Mouse (Mus musculus): ENCODE results near the gene Lefty2. TPM values are rescaled to one million over a fixed set of nuclear protein-coding genes. Genes with fewer than 3 reads are reported as not detected.

The Lefty2 gene
- total and polyA plus RNA-seq, 2 experiments from 2014 or later: 7.1 to 15.3 TPM

DNA sequence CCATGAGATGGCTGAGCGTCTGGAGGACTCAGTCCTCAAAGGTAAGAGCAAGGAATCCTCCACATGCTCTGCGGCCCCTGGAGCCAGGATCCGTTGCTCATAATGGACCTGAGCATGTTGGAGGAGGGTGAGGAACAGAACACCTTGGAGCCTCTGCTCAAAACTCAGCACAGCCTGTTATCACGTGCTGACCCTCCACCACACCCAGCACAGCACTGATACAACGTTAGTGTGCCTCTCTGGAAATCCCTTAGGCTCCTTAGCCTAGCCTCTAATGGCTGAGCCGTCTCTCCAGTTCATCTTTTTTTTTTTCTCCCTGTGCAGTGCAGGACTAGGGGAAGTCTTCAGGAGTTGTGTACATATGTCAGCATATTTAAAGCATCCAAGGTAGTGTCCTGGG, 32.9 kb upstream of the Lefty2 start:
- WGBS: 89% methylated on average over 6 of the region's 6 CpGs
- Histone ChIP-seq H3K9me3 (ENCODE audit: low read length) (no peaks in the 10 kb centered on the region), H3K27me3 (ENCODE audit: insufficient read depth, low read length) (no peaks in the 10 kb centered on the region), H3K36me3 (ENCODE audit: insufficient read depth, low read length) (peaks cover 53% of the 10 kb centered on the region), H3K4me3 (ENCODE audit: low read length) (no peak overlapping the region), H3K9ac (replicated peaks; ENCODE audit: low read length) (no peak overlapping the region), H3K4me1 (ENCODE audit: insufficient read depth, low read length) (no peaks in the 10 kb centered on the region), H3K27ac (no peak overlapping the region), H3K4me2 (ENCODE audit: low read depth, low read length) (no peak overlapping the region)
- ATAC-seq (no peak), DNase-seq (ENCODE audit: low spot score) (no peak)
- TF ChIP-seq CTCF (IDR thresholded peaks at IDR 0.05; ENCODE audit: low read depth): no peak

DNA sequence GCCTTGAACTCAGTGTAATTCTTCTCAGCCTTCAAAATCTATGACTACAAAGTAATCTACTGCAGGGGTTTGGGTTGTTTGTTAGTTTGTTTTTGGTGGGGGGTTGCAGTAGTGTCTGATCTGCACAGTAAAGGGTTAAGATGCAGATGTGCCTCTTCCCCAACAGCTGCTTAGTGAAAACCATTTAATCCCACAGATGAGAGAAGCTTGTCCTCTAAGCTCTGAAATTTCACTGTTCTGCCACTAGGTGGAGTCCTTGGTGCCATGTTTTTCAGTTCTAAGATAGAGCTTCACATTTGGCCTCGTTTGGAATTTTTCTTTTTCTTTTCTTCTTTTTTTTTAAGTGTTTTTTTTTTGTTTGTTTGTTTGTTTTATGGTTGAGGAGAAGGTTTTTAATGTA, 29.3 kb upstream of the Lefty2 start:
- H3K27me3 ChIP-seq (ENCODE audit: insufficient read depth, low read length): no peaks in the 10 kb centered on the region
- H3K9ac ChIP-seq (replicated peaks; ENCODE audit: low read length): no peak overlapping the region
- H3K27ac ChIP-seq: no peak overlapping the region
- ATAC-seq (peak; percentile 55; the same call in 1 of the 2 replicates), DNase-seq (ENCODE audit: low spot score) (peak; percentile 73)
- H3K4me2 ChIP-seq (ENCODE audit: low read depth, low read length): no peak overlapping the region
- peaks cover 57% of the 10 kb centered on the region for H3K36me3 ChIP-seq (ENCODE audit: insufficient read depth, low read length)
- no peaks in the 10 kb centered on the region for H3K9me3 ChIP-seq (ENCODE audit: low read length)
- no peaks in the 10 kb centered on the region for H3K4me1 ChIP-seq (ENCODE audit: insufficient read depth, low read length)
- peak; percentile 81 for TF ChIP-seq CTCF (IDR thresholded peaks at IDR 0.05; ENCODE audit: low read depth)
- no peak overlapping the region for H3K4me3 ChIP-seq (ENCODE audit: low read length)
- 6% methylated on average over 1 of the region's 1 CpGs for WGBS

DNA sequence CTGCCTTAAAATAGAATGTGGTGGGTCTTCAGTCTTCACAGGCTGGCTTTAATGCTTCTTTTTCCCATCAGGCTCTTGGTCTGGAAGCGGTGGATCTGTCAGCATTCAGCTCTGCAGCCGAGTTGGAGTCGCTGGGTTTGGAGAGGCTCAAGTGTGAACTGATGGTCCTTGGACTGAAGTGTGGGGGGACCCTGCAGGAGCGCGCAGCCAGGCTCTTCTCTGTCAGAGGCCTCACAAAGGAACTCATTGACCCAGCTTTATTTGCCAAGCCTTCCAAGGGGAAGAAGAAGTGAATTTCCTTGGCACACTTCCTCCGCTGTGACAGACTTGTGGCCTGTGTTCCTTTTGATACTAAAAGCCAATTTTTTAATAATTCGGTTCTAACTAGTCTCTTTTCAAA, 26.9 kb upstream of the Lefty2 start:
- Histone ChIP-seq H3K9ac (replicated peaks; ENCODE audit: low read length) (no peak overlapping the region), H3K4me2 (ENCODE audit: low read depth, low read length) (no peak overlapping the region), H3K36me3 (ENCODE audit: insufficient read depth, low read length) (peaks cover 41% of the 10 kb centered on the region), H3K27me3 (ENCODE audit: insufficient read depth, low read length) (no peaks in the 10 kb centered on the region), H3K9me3 (ENCODE audit: low read length) (no peaks in the 10 kb centered on the region), H3K27ac (peak overlapping the region; percentile 1; the same call in 1 of the 2 replicates), H3K4me3 (ENCODE audit: low read length) (no peak overlapping the region), H3K4me1 (ENCODE audit: insufficient read depth, low read length) (no peaks in the 10 kb centered on the region)
- whole genome bisulfite sequencing: 73% methylated on average over 7 of the region's 7 CpGs
- no peak for TF ChIP-seq CTCF (IDR thresholded peaks at IDR 0.05; ENCODE audit: low read depth)
- DNase-seq (ENCODE audit: low spot score) (peak; percentile 51), ATAC-seq (no peak)

DNA sequence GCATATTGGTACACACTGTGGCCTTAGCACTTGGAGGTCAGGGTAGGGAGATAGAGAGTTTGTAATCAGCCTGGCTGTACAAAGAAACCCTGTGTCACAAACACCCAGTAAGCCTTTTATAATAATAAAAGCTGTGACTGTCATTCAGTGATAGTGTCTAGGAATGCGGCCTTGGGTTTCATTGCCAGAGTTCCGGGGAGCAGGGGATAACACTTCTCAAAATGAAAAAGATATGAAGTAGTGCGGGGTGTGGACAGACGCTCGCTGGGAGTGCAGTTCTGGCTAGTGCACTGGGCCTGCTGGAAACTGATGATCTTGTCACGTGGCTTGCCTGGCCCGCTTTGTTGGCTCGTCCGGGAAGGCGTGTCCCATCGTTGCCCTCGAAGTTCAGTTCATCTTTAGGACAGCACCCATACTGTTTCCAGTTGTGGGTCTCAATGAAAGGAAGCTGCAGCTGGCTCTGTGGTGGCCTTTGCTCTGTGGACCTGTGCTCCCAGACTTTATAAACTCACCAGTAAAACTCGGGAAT, 22.7 kb upstream of the Lefty2 start:
- Histone ChIP-seq H3K4me2 (ENCODE audit: low read depth, low read length) (no peak overlapping the region), H3K9ac (replicated peaks; ENCODE audit: low read length) (no peak overlapping the region), H3K9me3 (ENCODE audit: low read length) (no peaks in the 10 kb centered on the region), H3K27ac (no peak overlapping the region), H3K27me3 (ENCODE audit: insufficient read depth, low read length) (no peaks in the 10 kb centered on the region), H3K36me3 (ENCODE audit: insufficient read depth, low read length) (peaks cover 15% of the 10 kb centered on the region; the same call in 1 of the 2 replicates), H3K4me1 (ENCODE audit: insufficient read depth, low read length) (no peaks in the 10 kb centered on the region), H3K4me3 (ENCODE audit: low read length) (no peak overlapping the region)
- TF ChIP-seq CTCF (IDR thresholded peaks at IDR 0.05; ENCODE audit: low read depth): no peak
- ATAC-seq (no peak), DNase-seq (ENCODE audit: low spot score) (no peak)
- 72% methylated on average over 13 of the region's 13 CpGs for WGBS

DNA sequence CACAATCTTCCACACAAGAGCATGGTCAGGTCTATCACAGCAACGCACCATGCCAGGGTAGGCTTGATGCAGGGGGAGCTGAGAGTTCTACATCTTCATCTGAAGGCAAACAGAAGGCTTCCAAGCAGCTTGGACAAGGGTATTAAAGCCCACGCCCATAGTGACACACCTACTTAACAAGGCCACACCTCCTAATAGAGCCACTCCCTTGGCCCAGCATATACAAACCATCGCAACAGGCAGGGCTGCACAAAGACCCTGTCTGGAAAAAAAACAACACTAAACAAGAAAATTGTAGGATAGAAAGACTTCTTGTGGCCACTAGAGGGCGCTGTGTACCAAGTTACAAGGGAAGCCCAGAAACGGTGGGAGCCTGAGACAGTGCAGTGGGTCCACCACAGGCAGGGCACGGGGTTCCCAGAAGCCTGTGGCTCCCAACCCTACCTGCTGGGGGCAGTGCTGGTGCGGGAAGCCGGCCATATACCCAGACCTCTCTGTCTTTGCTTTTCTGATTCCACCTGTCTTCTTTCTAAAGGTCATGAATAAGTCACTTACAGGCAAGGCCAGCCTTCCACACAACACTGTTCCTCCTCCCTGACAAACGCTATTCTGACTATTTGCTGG, 18.9 kb upstream of the Lefty2 start:
- no peak; the same call in 1 of the 2 replicates for ATAC-seq
- Histone ChIP-seq H3K27me3 (ENCODE audit: insufficient read depth, low read length) (no peaks in the 10 kb centered on the region), H3K9me3 (ENCODE audit: low read length) (no peaks in the 10 kb centered on the region), H3K4me1 (ENCODE audit: insufficient read depth, low read length) (no peaks in the 10 kb centered on the region), H3K27ac (no peak overlapping the region), H3K4me2 (ENCODE audit: low read depth, low read length) (no peak overlapping the region), H3K36me3 (ENCODE audit: insufficient read depth, low read length) (no peaks in the 10 kb centered on the region), H3K4me3 (ENCODE audit: low read length) (no peak overlapping the region), H3K9ac (replicated peaks; ENCODE audit: low read length) (no peak overlapping the region)
- DNase-seq (ENCODE audit: low spot score): peak; percentile 67
- peak; percentile 68 for TF ChIP-seq CTCF (IDR thresholded peaks at IDR 0.05; ENCODE audit: low read depth)
- 21% methylated on average over 9 of the region's 9 CpGs for WGBS

DNA sequence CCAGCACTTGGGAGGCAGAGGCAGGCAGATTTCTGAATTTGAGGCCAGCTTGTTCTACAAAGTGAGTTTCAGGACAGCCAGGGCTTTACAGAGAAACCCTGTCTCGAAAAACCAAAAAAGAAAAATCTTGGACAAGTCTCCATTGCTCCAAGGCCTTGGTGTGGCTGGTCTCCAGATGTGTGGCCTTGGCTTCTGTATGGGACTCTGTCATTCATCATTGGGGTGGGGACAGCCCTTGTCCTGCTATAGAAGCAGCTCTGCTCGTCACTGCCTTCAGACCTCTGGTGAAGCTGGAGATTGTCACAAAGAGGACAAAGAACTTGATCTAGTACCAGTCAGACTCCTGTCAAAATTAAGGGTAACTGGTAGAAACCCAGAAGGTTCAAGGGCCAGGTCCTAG, 18.3 kb upstream of the Lefty2 start:
- WGBS: 73% methylated on average over 2 of the region's 2 CpGs
- Histone ChIP-seq H3K4me3 (ENCODE audit: low read length) (no peak overlapping the region), H3K9me3 (ENCODE audit: low read length) (no peaks in the 10 kb centered on the region), H3K9ac (replicated peaks; ENCODE audit: low read length) (no peak overlapping the region), H3K27ac (no peak overlapping the region), H3K36me3 (ENCODE audit: insufficient read depth, low read length) (no peaks in the 10 kb centered on the region), H3K4me1 (ENCODE audit: insufficient read depth, low read length) (no peaks in the 10 kb centered on the region), H3K4me2 (ENCODE audit: low read depth, low read length) (no peak overlapping the region), H3K27me3 (ENCODE audit: insufficient read depth, low read length) (no peaks in the 10 kb centered on the region)
- DNase-seq (ENCODE audit: low spot score): no peak
- no peak for TF ChIP-seq CTCF (IDR thresholded peaks at IDR 0.05; ENCODE audit: low read depth)
- ATAC-seq: no peak

DNA sequence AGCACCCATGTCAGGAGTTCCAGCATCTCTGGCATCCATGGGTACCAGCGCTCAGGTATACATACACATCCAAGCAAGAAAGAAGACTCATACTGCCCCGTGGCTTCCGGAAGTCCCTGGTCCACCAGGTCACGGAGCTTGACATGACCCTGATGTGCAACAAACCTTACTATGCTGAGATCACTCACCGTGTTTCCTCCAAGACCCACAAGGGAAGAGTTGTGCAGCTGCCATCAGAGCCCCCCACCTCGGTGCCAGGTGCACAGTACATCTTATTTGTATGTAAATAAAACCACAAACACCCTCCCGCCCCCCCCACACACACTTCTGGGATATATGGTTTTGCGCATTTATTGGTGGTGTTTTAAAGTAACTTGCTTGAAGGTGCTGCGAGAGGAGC, 17.8 kb upstream of the Lefty2 start:
- WGBS: 92% methylated on average over 9 of the region's 9 CpGs
- H3K9ac ChIP-seq (replicated peaks; ENCODE audit: low read length): no peak overlapping the region
- ATAC-seq: no peak
- H3K4me3 ChIP-seq (ENCODE audit: low read length): no peak overlapping the region
- H3K4me2 ChIP-seq (ENCODE audit: low read depth, low read length): no peak overlapping the region
- H3K27ac ChIP-seq: no peak overlapping the region
- no peaks in the 10 kb centered on the region for H3K36me3 ChIP-seq (ENCODE audit: insufficient read depth, low read length)
- TF ChIP-seq CTCF (IDR thresholded peaks at IDR 0.05; ENCODE audit: low read depth): no peak
- H3K9me3 ChIP-seq (ENCODE audit: low read length): no peaks in the 10 kb centered on the region
- DNase-seq (ENCODE audit: low spot score): no peak
- no peaks in the 10 kb centered on the region for H3K4me1 ChIP-seq (ENCODE audit: insufficient read depth, low read length)
- no peaks in the 10 kb centered on the region for H3K27me3 ChIP-seq (ENCODE audit: insufficient read depth, low read length)
